Mouse (Mus musculus): Measurements from ENCODE around the gene Gstp1.
"Not testable (repeated sequence)": the region's sequence is repeated elsewhere in the genome, so short reads cannot be mapped to it uniquely, and the experiment has no call there.

The Gstp1 gene

DNA sequence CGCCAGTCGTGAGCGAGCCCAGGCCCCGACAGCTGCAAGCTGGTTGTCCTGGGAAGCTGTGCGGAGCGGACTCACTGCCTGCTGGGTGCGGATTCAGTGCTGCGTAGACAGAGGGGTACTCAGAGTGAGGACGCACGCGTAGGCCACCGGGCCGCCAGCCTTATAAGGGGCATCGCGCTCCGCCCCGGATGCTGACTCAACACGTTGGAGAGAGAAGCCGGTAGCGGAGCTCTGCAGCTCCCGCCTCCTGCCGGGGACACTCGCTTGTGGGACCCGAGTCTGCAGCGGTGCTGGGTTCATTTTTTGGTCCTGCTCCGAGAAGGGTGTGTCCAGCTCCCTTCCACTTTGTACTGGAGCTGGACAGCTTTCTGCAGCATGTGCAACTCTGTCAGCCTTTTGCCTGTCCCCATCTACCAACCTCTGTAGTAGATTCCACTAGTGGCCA lies at the start of gene Gstp1:
TSS of gene Gstp1 (minus strand) at position 198 of the 445 bp plus-strand sequence.
- peak; percentile 96 for DNase-seq

DNA sequence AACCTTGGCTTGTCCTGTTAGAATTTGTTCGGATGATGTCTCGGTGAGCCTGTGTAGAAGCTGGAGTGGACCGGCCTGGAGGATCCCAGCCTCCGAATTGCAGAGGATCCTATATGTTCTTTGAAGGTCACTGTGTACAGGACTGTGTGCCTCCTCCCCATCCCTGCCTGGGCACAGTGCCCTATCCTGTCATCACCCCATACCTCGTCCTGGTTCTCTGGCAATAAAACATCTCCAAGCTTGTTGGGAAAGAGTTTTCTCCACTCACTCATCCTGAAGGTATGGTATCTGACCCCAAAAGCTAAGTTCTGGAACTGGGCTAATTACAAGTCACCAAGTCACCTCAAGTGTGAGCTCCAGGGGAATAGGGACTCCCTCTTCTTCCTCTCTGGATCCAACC lies 49.3 kb upstream of the Gstp1 start:
- DNase-seq: no peak

DNA sequence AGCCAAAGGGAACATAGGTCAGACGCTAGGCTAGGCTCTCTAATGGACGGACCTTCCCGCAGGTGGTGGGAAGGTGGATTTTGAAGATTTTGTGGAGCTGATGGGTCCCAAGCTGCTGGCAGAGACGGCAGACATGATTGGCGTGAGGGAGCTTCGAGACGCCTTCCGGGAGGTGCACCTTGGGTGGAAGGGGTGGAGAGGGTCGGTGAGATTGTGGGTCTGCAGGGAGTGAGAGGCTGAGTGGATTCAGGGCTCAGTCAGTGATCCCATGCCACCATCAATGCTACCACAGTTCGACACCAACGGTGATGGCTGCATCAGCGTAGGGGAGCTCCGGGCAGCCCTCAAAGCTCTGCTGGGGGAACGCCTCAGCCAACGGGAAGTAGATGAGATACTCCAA lies 48.4 kb upstream of the Gstp1 start:
- DNase-seq: no peak

DNA sequence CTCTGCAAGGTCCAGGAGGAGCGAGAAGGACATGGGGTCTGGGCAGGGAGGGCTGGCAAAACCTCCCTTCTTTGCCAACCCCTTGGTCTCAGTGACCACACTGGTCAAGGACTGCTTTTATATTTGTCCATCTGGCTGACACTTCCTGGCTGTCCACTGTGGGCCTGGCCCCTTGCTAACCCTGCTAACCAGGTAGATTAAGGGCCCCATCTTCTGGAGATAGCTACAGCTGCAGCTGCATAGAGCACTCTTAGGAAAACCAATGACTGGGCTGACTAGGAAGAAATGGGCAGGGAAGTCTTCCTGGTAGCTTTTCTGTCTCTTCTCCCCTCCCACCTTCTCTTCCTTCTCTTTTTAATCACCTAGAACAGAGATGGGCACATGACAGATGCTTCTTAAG lies 47.2 kb upstream of the Gstp1 start:
- DNase-seq: no peak

DNA sequence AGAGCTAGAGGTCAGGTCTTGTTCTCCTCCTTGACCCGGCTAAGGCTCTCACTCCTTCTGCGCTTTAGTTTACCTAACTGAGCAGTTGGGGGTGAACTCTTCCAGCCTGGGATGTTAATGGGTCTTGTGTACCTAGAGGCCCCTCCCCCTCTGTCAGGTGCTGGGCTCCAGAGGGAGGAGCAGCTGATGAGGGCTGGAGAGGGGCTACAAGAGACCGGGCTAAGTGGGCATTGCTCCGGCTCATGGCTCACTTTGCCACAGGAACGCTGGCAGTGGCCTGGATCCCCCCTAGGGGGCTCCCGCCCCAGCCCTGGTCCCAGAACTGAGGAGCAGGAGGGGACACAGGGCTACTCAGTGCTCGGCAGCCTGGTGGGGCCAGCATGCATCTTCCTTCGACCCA lies 46.0 kb upstream of the Gstp1 start:
- DNase-seq: no peak

DNA sequence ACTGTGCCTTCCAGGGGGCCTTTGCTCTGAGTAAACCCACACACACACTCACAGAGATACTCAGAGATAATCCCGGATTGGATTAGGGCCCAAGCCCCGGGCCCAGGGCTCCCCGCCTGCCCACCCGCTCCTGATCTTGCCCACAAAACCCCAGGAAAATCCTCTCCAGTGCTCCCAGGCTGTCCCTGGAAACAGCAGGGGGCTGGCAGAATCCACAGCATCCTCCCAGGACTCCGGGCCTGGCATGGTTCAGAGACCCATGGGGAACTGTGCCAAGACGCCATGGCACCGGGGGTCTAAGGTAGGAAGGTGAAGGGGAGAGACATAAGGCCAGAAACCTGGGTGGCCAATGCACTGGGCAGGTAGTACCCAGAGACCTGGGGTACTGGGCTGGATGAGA lies 45.5 kb upstream of the Gstp1 start:
- no peak for DNase-seq

DNA sequence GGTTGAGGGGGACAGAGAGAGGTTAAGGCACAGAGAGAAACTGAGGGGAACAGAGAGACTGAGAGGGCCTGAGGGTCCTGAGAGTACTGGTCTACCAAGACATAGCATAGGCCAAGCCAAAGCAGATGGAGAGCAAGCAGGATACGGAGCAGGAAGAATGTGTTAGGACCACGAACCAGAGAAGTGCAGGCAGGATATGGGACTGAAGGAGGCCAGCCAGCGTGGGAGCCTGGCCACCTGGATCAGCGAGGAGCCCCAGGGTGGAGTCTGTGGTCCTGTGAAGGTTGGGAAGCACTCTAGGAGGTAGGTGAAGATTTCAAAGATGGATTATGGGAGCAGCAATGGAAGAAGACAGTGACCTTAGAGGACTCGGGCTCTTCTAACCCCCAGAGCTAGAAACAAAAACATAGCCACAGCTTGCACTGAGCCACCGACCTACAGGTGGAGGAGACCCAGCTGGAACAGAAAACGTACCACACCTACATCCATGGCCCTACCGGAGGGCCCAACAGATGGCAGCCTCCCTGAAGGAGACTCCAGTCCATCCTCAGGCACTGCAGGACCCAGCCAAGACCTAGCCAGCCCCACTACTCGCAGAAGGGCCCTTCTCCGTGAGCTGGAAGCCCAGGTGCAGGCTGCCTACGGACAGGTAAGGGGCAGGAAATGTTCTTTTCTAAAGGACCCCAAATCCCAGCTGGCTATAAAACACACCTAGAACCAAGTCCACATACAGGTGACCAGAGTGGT lies 44.6 kb upstream of the Gstp1 start:
- no peak for DNase-seq

DNA sequence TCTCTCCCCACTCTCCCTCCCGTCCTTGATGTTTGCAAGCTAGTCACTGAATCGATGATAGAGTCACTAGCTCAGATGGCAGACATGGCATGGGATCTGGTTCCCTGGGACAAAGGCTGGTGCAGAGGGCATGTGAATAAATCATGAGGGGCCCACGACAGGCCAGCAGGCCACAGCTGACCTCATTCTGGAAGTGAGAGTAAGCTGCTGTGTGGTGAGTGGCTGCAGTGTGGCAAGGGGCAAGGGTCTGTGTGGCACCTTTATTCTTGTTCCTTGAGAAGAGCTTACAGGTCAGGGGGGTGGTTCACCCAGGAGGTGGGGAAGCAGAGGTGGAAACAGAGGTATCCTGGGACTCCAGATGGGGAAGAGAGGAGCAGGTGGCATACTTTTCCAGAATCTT lies 43.6 kb upstream of the Gstp1 start, which contains the start of gene Cabp2:
TSS of gene Cabp2 (plus strand) at position 185 of the 400 bp plus-strand sequence.
- no peak for DNase-seq

DNA sequence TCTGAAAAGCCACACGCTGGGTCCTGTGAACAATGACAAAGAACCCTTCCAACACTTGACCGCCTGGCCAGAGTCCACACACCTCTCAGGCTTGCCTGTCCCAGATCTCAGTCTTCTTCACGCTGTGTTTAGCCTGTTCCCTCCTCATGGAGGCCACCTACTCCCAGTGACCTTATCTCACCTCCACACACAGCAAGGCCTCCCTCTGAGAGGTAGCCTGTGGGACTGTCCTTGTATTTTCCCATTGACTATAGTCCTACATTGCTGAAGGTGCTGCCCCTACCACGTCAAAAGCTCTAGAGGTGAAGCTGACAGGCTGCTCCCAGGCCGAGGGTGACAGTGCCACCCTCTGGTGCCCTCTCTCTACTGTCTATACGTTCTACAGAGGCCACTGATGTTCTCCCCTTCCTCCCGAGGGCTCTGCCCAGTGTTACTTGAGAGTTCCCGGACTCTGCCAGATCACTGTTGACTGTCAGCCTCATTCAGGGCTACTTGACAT lies 42.8 kb upstream of the Gstp1 start:
- peak; percentile 34 for DNase-seq

DNA sequence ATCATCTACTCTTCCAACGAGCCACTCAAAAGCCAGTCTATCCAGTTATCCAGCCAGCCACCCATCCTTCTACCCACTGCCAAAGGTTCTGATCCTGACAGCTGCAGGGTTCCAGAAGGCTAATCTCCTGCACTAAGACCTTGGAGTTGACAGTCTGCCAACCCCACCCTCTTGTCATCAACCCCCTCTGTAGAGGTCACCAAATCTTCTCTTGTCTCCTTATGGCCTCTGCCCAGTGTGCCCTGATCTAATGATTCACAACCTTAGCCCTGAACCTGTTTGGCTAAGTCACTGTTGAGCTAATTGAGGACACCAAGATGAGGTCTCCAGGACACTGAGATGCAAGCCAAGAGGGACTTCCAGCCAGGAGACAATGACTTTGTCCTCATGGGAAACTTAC lies 41.8 kb upstream of the Gstp1 start:
- no peak for DNase-seq

DNA sequence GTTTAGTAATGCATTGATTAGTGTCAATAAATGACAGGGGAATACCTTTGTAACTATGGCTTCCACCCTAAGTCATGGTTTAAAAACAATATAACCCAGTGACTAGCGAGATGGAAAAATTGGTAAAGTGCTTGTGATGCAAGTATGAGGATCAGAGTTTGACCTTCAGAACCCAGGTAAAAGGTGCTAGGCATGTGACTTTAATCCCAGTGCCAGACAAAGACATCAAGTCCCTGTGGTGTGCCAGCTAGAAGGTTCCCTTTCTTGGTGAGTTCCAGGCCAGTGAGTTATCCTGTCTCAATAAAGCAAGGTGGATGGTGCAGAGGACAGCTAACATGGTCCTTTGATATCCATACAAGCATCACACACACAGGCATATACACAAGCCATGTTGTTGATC lies 37.7 kb upstream of the Gstp1 start:
- no peak for DNase-seq

DNA sequence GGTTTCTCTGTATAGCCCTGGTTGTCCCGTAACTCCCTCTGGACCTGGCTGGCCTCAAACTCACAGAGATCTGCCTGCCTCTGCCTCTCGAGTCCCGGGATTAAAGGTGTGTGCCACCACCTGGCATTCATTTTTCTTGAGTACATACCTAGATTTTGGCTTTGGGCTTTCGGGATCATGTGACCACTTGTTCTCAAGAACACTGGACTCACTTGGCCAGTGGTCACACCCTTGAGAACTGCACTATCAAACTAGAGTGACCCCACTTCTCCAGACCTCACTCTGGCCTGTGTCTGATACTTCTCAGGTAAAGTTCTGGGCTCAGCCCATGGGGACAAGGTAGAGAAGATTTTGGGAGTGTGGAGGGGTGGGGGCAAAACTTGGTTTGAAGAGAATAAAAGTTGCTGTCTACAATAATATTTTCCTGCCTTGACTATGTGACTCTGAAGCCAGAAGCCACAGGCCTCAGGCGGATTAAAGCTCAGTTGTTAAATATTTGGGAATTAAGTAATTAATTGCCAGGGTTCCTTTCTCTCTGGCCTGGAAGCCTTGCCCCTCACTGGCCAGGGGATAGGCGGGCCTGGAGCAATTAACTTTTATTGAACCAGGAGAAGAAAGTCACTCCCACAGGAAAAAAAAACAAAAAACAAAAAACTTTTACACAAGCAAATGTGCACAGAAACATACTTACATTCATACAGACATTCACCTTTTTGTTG lies 35.1 kb upstream of the Gstp1 start:
- peak; percentile 54 for DNase-seq

DNA sequence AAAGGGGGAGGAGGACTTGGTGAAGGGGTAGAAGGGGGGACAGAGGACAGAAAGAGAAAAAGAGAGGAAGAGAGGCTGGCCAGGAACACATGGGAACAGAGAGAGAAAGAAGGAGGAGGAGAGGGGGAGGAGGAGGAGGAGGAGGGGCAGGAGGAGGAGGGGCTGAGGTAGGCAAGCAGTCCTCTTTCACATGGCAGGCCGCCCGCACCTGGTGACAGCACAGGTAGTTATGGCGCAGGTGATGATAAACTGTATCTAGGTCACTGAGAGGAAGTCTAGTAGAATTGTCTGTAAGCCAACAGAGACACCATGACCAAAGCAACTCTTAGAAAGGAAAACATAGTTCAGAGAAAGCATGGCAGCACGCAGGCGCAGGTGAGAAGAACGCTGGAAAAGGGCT lies 33.6 kb upstream of the Gstp1 start:
- no peak for DNase-seq

DNA sequence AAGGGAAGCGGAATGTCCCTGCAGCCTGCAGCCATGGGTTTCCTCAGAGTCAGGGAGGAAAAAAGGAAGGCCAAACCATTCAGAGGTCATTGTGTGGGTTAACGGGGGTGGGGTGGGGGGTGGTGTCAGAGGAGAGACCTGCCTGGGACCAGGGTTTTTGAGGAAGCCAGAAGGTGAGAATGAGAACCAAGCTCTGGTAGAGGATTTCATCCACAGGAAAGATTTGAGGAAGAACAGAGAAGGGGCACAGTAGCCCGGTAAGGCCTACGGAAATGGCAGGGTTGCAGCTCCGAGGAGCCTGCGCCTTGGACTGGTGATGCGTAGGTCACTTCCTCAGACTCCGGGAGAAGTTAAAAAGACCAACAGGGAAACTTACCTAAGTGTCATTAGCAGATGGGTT lies 33.0 kb upstream of the Gstp1 start:
- DNase-seq: no peak

DNA sequence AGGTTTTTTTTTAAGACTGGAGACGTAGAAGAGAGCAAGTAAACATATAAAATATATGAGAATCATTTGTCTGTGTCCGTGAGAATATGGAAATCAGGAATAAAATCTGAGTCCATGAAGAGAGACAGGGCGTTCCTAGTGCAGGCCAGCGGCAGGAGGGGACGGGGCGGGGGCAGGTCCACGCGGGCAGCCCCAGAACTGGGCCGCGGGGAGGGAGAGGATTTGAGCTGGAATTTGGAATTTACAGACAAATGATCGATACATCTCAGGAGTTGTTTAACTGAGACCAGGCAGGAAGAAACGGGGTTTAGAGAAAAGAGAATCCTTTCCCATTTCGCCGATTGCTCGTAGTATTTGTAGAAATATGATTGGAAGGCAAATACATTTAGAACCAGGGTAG lies 32.5 kb upstream of the Gstp1 start:
- DNase-seq: no peak

DNA sequence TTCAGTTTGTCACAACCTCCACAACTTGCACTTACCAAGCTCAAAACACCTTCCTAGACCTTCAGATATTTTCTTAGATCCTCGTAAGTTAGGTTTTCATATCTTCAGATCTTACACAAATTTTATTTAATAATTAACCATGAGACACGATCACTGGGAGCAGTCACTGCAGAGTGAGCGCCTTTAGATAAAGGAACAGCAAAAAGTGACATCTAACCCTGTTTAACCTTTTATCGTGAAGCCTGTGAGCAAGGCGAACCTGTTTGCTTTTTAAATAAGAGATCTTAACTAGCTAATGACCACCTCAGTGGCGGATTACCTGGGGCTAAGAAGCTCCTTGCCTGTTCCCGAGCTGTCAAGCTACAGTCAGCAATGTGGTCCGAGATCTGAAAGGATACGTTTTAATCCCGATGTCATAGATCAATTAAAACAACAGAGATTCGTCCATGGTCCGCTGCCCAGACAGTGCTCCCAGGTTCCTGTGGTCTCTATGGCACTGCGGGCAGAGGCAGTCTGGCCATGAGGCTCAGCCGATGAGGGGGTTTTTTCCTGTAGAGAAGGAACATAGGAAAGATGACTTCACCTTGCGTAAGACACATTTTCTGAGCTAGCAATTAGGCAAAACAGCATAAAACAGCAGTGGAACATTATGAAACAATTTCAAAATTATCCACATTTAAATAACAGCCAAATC lies 31.1 kb upstream of the Gstp1 start:
- DNase-seq: no peak

DNA sequence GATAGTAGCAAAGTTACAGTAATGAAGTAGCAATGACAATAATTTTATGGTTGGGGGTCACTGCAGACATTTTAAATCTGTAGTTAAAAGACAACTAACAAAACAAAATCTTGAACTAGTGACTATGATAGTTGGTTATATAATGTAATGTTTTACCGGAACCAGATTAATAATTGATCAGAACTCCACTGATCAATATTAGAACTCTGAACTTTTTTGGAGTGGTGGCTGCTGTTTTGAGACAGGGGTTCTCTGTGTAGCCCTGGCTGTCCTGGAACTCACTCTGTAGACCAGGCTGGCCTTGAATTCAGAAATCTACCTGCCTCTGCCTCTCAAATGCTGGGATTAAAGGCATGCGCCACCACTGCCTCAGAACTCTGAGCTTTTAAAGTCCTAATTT lies 30.5 kb upstream of the Gstp1 start:
- DNase-seq: not testable (repeated sequence)

DNA sequence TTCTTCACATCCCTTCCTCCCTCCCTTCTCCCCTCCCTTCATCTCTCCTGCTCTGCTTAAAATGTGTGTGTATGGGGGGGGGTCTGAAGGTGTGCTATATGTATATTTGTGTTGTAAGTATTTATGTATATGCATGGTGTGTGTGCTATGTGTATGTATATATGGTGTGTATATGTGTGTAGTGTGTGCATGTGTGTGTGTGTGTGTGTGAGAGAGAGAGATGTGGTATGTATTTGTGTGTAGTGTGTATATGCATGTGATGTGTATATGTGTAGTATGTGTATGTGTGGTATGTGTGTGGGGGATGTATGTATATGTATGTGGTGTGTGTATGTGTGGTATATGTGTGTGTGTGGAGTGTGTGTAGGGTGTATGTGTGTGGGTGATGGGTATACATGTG lies 29.1 kb upstream of the Gstp1 start:
- DNase-seq: no peak

DNA sequence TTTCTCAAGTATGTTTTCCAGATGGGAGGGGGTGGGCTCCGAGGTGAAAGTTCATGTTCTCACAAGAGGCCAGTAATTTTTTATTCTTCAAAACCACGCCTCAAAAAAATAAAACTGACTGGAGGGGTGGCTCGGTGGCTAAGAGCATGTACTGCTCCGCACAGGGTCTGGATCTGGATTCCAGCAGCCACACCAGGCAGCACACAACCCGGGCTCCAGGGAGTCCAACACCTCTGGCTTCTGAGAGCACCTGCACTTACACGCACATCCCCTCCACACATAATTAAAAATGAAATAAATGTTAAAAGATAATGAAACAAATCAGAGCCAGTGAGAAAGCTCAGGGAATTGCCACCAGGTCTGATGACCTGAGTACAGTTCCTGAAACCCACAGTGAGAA lies 28.5 kb upstream of the Gstp1 start:
- no peak for DNase-seq

DNA sequence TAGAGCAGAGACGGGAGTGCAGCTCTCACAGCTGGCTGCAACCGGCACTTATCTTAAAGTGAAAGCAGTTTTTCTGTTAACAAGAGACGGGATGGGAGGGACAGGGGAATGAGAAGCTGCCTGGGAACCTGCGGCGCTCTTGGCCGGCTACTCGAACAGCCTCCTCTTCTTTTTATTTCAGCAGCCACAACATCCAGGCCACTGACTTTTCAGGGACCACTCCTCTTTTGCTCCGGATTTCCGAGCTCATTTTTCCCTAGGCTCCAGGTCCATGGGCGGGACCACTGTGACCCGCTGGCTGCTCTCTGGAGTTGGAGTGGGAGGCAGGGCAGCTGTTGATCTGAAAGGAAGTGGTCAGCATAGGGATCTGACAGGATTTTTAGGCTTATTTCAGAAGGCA lies 26.7 kb upstream of the Gstp1 start:
- not testable (repeated sequence) for DNase-seq

DNA sequence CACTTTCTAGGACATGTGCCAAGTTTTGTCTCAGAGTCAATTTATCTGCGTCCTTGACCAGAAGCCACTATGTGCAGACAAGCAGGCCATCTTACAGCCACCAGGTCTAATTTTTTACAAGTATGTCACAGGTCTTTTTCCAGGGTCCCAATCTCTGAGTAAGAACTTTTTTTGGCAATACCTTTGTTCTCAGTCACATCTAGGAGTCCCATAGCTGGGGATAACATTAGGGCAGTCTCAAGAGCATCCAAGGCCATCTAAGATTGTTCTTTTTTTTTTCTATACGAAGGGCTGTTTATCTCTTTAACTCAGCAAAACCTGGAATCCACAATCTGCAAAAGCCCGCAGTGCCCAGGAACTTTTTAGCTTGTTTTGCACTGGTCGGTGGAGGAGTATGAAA lies 25.6 kb upstream of the Gstp1 start:
- DNase-seq: not testable (repeated sequence)

DNA sequence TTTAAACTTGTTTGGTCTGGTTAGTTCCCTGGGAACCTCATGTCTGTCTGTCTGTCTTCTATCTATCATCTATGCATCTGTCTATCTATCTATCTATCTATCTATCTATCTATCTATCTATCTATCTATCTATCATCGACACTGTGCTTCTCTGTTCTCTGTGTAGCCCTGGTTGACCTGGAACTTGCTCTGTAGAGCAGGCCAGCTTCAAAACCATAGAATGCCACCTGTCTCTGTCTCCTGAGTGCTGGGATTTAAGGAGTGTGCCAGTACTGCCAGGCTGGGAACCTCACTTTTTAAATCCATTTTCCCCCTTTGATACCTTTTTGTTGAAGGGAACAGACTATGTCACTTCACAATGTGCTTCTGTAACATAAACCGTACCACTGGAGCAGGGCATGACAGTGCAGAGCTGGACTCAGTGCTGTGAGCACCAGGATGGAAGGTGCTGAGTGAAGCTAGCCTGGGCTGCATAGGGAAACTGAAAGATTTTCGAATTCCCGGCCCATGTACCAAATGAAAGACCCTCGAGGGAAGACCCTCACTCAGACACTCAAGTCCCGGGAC lies 23.2 kb upstream of the Gstp1 start:
- no peak for DNase-seq
